Mouse (Mus musculus): ENCODE results near the gene Nr4a2.

DNA sequence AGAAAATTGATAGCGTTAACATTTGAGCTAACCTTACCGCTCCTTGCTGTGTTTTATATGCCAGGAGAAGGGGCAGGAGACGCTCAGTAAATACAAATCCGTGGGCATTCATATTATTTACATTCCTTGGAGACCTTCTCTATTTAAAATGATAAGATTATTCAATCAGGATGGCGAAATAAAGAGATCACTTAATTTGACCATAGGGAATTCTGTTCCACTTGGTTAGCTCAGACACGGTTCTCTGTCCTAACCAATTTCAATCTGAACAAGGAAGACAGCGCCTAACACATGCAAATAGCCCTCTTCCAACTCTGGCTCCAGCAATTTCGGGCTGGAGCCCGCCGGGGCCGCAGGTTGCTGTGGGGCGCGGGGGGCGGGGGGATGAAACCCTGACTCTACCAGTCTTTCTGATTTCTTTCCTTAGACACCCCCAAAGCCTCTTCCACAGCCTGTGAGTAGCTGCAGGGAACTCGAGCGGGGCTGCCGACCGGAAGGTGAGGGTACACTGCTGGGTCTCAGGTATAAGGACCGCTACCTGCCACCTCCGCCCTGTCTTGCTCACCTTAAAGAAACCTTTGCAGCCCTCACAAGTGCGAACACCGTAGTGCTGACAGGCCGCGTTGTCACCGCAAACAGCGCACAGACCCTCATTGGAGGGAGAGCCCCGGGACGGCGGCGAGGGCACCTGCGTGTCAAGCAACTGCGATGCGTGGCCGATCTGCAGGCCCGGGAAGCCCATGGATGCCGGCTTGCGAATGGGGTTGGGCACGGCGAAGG, 12.6 kb downstream of the Nr4a2 start:
- no peak for TF ChIP-seq JUND (conservative IDR thresholded peaks at IDR 0.05; ENCODE audit: low read depth, low read length)
- TF ChIP-seq CTCF (conservative IDR thresholded peaks at IDR 0.05 in 1 of 2, IDR thresholded peaks at IDR 0.05 in 1 of 2; ENCODE audit: low read depth in 2 of 2, low read length in 2 of 2) = no peak
- TF ChIP-seq USF1 (IDR thresholded peaks at IDR 0.05; ENCODE audit: low read depth, low read length) = no peak
- TF ChIP-seq E2F4 (IDR thresholded peaks at IDR 0.05; ENCODE audit: insufficient replicate concordance, low read depth, low read length) = no peak
- no peak for TF ChIP-seq BHLHE40 (IDR thresholded peaks at IDR 0.05; ENCODE audit: low read depth, low read length)
- TF ChIP-seq CHD2 (IDR thresholded peaks at IDR 0.05; ENCODE audit: low read length) = no peak
- TF ChIP-seq POLR2A (IDR thresholded peaks at IDR 0.05; ENCODE audit: low read depth, low read length) = no peak

Measured in CH12.LX (cell line).